Mouse (Mus musculus) CH12.LX (cell line): Measurements from ENCODE around the gene 1700012B09Rik. TPM values are rescaled to one million over a fixed set of nuclear protein-coding genes. Genes with fewer than 3 reads are reported as not detected.

ENCODE experiments used
- DNase-seq: peaks from one replicate; pipeline ENCODE4 v3.0.0-alpha.2; 2013; ENCODE audit errors: extremely low read depth
- H3K27ac ChIP-seq: 2 replicates; pipeline ENCODE4 v1.5.1; 2012; ENCODE audit warnings: low read depth, mild to moderate bottlenecking, control low read depth, moderate library complexity; ENCODE audit not compliant: insufficient read depth
- H3K27me3 ChIP-seq: replicated peaks from 2 replicates; pipeline ENCODE3; 2012; ENCODE audit warnings: inconsistent platforms
- H3K36me3 ChIP-seq, 2 experiments: replicated peaks in 1 of 2; 2 replicates each; pipeline versions ENCODE3 to v1.6.1; 2012; ENCODE audit warnings: inconsistent platforms in 1 of 2, low read length in 1 of 2, mild to moderate bottlenecking in 1 of 2, mixed read lengths in 1 of 2, moderate library complexity in 1 of 2; ENCODE audit not compliant: control insufficient read depth in 1 of 2, insufficient read depth in 1 of 2
- H3K4me1 ChIP-seq, 2 experiments: 2 replicates each; pipeline ENCODE4 v1.6.1; 2012; ENCODE audit warnings: inconsistent platforms in 1 of 2, moderate library complexity in 1 of 2; ENCODE audit not compliant: insufficient read depth in 2 of 2, control insufficient read depth in 1 of 2
- H3K4me2 ChIP-seq: 2 replicates; pipeline ENCODE4 v1.6.1; 2012; ENCODE audit warnings: low read depth, mild to moderate bottlenecking, control low read depth; ENCODE audit not compliant: poor library complexity, insufficient read depth, severe bottlenecking
- H3K4me3 ChIP-seq, 3 experiments: fragments of 150-350 bp in 1 of 3; sonication (generic) in 1 of 3; replicated peaks in 1 of 3; 2 replicates each; pipeline versions ENCODE3 to v1.5.1; 2011 to 2012; ENCODE audit warnings: low read depth in 2 of 3, low read length in 2 of 3, mild to moderate bottlenecking in 2 of 3, moderate library complexity in 2 of 3, control low read depth in 1 of 3, improper control_type of control experiment in 1 of 3, inconsistent platforms in 1 of 3, mixed read lengths in 1 of 3; ENCODE audit not compliant: poor library complexity in 1 of 3
- H3K79me2 ChIP-seq: replicated peaks from 2 replicates; pipeline ENCODE4 v1.6.1; 2012; ENCODE audit warnings: mild to moderate bottlenecking, moderate library complexity; ENCODE audit not compliant: control insufficient read depth, poor library complexity, insufficient read depth, severe bottlenecking; ENCODE audit errors: extremely low read depth
- H3K9ac ChIP-seq: 2 replicates; pipeline ENCODE4 v1.6.1; 2012; ENCODE audit warnings: low read depth, mild to moderate bottlenecking, control low read depth, moderate library complexity; ENCODE audit not compliant: insufficient read depth
- H3K9me3 ChIP-seq: replicated peaks from 2 replicates; pipeline ENCODE3; 2012; ENCODE audit warnings: low read length, inconsistent platforms, mixed read lengths
- BHLHE40 ChIP-seq: IDR thresholded peaks from 2 replicates; pipeline ENCODE4 v1.6.1; 2011; ENCODE audit warnings: mild to moderate bottlenecking, low read depth, low read length, improper control_type of control experiment
- ELF1 ChIP-seq: IDR thresholded peaks from 2 replicates; pipeline ENCODE4 v1.6.1; 2014; ENCODE audit warnings: low read depth, mild to moderate bottlenecking, inconsistent platforms, low read length, improper control_type of control experiment
- ETS1 ChIP-seq: conservative IDR thresholded peaks from 2 replicates; pipeline ENCODE4 v1.6.1; 2012; ENCODE audit warnings: low read depth, mild to moderate bottlenecking, inconsistent platforms, low read length, improper control_type of control experiment, moderate library complexity
- GABPA ChIP-seq: IDR thresholded peaks from 2 replicates; pipeline ENCODE4 v1.6.1; 2012; ENCODE audit warnings: low read depth, low read length, improper control_type of control experiment, inconsistent platforms; ENCODE audit not compliant: insufficient replicate concordance
- IRF4 ChIP-seq: IDR thresholded peaks from 2 replicates; pipeline ENCODE4 v1.6.1; 2014; ENCODE audit warnings: low read depth, mild to moderate bottlenecking, inconsistent platforms, low read length, improper control_type of control experiment
- POLR2A ChIP-seq: IDR thresholded peaks from 2 replicates; pipeline ENCODE4 v1.6.1; 2011; ENCODE audit warnings: low read depth, mild to moderate bottlenecking, improper control_type of control experiment, low read length
- UBTF ChIP-seq: IDR thresholded peaks from 2 replicates; pipeline ENCODE4 v1.6.1; 2012; ENCODE audit warnings: low read depth, mild to moderate bottlenecking, inconsistent platforms, low read length, improper control_type of control experiment, moderate library complexity
- USF2 ChIP-seq: conservative IDR thresholded peaks from 2 replicates; pipeline ENCODE4 v1.6.1; 2011; ENCODE audit warnings: low read depth, low read length, improper control_type of control experiment
- dilution Hi-C: fragments of 300-500 bp; cut with MboI; formaldehyde crosslinking; loops from 2 replicates; pipeline ENCODE4 v1.14.3; 2020; ENCODE audit warnings: low sequenced_read_pairs; ENCODE audit not compliant: extremely low pct_unique_long_range_greater_than_20kb, extremely low pct_ligation_motif_present
- in situ Hi-C: fragments of 300-500 bp; cut with MboI; formaldehyde crosslinking; loops from 3 replicates; pipeline ENCODE4 v1.14.3; 2019; ENCODE audit warnings: low sequenced_read_pairs, low pct_ligation_motif_present, low pct_unique_long_range_greater_than_20kb, mixed read lengths
- polyA plus RNA-seq: library from polyadenylated mRNA; unstranded; fragments of >175 nt; gene quantifications from 2 replicates; pipeline ENCODE4 v1.2.1, GENCODE M21; 2012; ENCODE audit warnings: low read depth; ENCODE audit not compliant: insufficient read length
- total RNA-seq, 2 experiments: library from RNA; depleted of rRNA; stranded (reverse); fragments of 300-350 nt in 1 of 2; fragments of >200 nt in 1 of 2; gene quantifications; 2 replicates each; pipeline ENCODE4 v1.2.3; 2012 to 2014

1700012B09Rik gene
- total and polyA plus RNA-seq, 3 experiments, result not detected

DNA sequence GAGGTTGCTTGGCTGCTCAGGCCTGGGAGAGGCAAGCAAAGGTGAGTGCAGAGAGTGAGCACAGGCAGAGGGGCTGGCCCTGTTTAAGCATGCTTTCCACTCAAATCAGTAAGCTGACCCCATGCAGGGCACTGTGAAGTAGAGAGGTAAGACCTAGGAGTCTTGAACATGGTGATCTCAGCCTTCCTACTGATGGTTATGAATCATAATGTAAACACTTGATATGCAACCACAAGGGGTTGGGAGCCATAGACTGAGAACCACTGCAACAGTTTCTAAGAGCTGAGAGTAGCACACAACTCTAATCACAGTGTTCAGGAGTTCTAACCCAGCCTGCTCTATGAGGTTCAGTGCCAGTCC lies 52.5 kb downstream of the 1700012B09Rik start:
- Histone ChIP-seq H3K4me3 (no peak overlapping the region), H3K9me3 (no peaks in the 10 kb centered on the region), H3K27ac (no peak overlapping the region), H3K27me3 (no peaks in the 10 kb centered on the region), H3K79me2 (no peaks in the 10 kb centered on the region), H3K4me1 (peaks cover 6% of the 10 kb centered on the region in 2 experiments; a peak in 3 of 4 replicates), H3K4me2 (0 out of 2 replicates have a peak overlapping the region, but pooled peaks have one; percentile 1), H3K36me3 (no peaks in the 10 kb centered on the region), H3K9ac (no peak overlapping the region)
- dilution Hi-C loops (no loop called here), in situ Hi-C loops (no loop called here)
- TF ChIP-seq IRF4 (no peak), ELF1 (no peak), GABPA (no peak), USF2 (no peak), UBTF (no peak), POLR2A (no peak)
- DNase-seq, result no peak

DNA sequence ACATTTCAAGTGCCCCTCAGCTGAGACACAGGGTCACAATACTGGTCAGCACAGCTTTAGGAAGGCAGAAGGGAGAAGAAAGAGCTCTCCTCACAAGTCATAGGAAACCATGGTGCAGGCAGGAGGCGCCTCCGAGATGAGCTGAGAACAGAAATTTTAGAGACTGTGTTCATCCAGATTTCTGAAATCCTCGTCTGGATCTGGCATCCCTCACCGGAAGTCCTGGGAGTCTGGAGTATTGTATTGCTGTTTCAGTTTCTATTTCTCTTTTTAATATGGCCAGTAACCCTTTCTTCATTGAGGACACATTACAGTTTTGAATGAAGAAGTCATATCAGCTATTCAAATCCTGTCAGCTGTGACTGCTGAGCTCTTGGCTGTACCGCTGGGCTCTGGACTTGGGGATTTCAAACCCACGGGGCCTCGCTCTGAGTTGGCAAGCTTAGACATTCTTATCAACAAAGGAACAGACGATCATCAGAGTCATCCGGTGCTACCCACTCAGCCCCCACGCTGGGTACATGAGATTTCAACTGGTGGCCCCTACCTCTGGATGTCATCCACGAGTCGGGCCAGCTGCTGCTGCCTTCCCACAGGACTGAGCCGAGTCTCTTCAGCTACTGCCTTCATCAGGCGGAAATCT lies 53.0 kb downstream of the 1700012B09Rik start:
- no peaks in the 10 kb centered on the region for H3K27me3 ChIP-seq
- dilution Hi-C loops, result no loop called here
- in situ Hi-C loops, result no loop called here
- H3K27ac ChIP-seq, result no peak overlapping the region
- 0 out of 2 replicates have a peak overlapping the region, but pooled peaks have one; percentile 1 for H3K4me2 ChIP-seq
- no peaks in the 10 kb centered on the region for H3K9me3 ChIP-seq
- no peak overlapping the region for H3K4me3 ChIP-seq
- DNase-seq, result no peak
- no peak for TF ChIP-seq GABPA
- H3K79me2 ChIP-seq, result no peaks in the 10 kb centered on the region
- H3K9ac ChIP-seq, result no peak overlapping the region
- peaks cover 6% of the 10 kb centered on the region in 2 experiments; a peak in 3 of 4 replicates for H3K4me1 ChIP-seq
- no peaks in the 10 kb centered on the region for H3K36me3 ChIP-seq

DNA sequence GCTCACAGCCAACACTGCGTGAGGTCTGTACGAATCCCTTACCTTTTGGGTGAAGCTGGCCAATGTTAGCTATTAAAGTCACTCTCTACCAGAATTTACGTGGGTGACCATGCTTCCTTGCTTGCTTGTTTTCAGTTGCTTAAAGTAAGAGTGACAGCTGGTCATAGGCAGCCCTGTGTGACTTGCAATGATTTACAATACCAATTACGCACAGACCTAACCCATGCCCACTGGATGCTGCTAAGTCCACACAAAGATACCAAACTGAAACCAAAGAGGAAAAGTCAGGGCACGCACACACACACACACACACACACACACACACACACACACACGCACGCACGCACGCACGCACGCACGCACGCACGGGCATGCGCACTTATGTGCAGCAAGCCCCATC lies 55.6 kb downstream of the 1700012B09Rik start:
- no peak for TF ChIP-seq BHLHE40
- no peak for TF ChIP-seq ETS1
- in situ Hi-C loops, result no loop called here
- no peaks in the 10 kb centered on the region for H3K79me2 ChIP-seq
- H3K9ac ChIP-seq, result no peak overlapping the region
- no peak for DNase-seq
- H3K9me3 ChIP-seq, result no peaks in the 10 kb centered on the region
- no peak overlapping the region for H3K4me3 ChIP-seq
- H3K4me1 ChIP-seq, result peaks cover 6% of the 10 kb centered on the region in 2 experiments; a peak in 3 of 4 replicates
- H3K4me2 ChIP-seq, result no peak overlapping the region
- dilution Hi-C loops, result no loop called here
- H3K36me3 ChIP-seq, result no peaks in the 10 kb centered on the region
- no peak overlapping the region for H3K27ac ChIP-seq
- H3K27me3 ChIP-seq, result no peaks in the 10 kb centered on the region
